Mouse (Mus musculus) stomach, embryonic 16.5 days (tissue): ENCODE results near the gene Npr1. TPM values are rescaled to one million over a fixed set of nuclear protein-coding genes. Genes with fewer than 3 reads are reported as not detected.

Source experiments
- ATAC-seq: fragments of 200-750 bp; cut with Nextera tagmentation; 2 replicates; pipeline ENCODE4 v1.8.0; 2017; ENCODE audit warnings: moderate number of reproducible peaks, moderate TSS enrichment; ENCODE audit not compliant: insufficient read depth, low FRiP score
- H3K27ac ChIP-seq: fragments of 300-500 bp; sonication (generic); 2 replicates; pipeline ENCODE4 v1.5.1; 2014; ENCODE audit warnings: low read length
- H3K27me3 ChIP-seq: fragments of 300-500 bp; sonication (generic); 2 replicates; pipeline ENCODE4 v1.6.1; 2014; ENCODE audit warnings: low read length, control low read depth, mixed read lengths; ENCODE audit not compliant: control insufficient read depth, insufficient read depth
- H3K36me3 ChIP-seq: fragments of 300-500 bp; sonication (generic); 2 replicates; pipeline ENCODE4 v1.6.1; 2014; ENCODE audit warnings: low read length; ENCODE audit not compliant: control insufficient read depth, insufficient read depth
- H3K4me1 ChIP-seq: fragments of 300-500 bp; sonication (generic); 2 replicates; pipeline ENCODE4 v1.6.1; 2014; ENCODE audit warnings: low read length, control low read depth, mixed read lengths; ENCODE audit not compliant: control insufficient read depth, insufficient read depth
- H3K4me2 ChIP-seq: fragments of 300-500 bp; sonication (generic); 2 replicates; pipeline ENCODE4 v1.6.1; 2014; ENCODE audit warnings: low read depth, low read length, mixed read lengths
- H3K4me3 ChIP-seq: fragments of 300-500 bp; sonication (generic); replicated peaks from 2 replicates; pipeline ENCODE4 v1.5.1; 2014; ENCODE audit warnings: mild to moderate bottlenecking, low read length
- H3K9ac ChIP-seq: fragments of 300-500 bp; sonication (generic); 2 replicates; pipeline ENCODE4 v1.6.1; 2014; ENCODE audit warnings: low read length
- H3K9me3 ChIP-seq: fragments of 300-500 bp; sonication (generic); replicated peaks from 2 replicates; pipeline ENCODE4 v1.6.1; 2016; ENCODE audit warnings: low read length, control low read depth; ENCODE audit not compliant: control insufficient read depth
- WGBS: fragments of 180-500 bp; shearing (Covaris S2); extraction: QIAGEN DNeasy Blood & Tissue Kit; methylation state at CpG from one replicate; pipeline ENCODE4 v1.1.7; 2014; 5-methylcytosine and 5-hydroxymethylcytosine counted together
- polyA plus RNA-seq: library from polyadenylated mRNA; unstranded; fragments of >200 nt; fragmentation: Nextera tagmentation; extraction: Ambion mirVana; gene quantifications from 2 replicates; pipeline ENCODE4 v1.2.1, GENCODE M21; 2015

The Npr1 gene
- polyA plus RNA-seq, 1 experiment from 2014 or later, result 5.9 TPM

DNA sequence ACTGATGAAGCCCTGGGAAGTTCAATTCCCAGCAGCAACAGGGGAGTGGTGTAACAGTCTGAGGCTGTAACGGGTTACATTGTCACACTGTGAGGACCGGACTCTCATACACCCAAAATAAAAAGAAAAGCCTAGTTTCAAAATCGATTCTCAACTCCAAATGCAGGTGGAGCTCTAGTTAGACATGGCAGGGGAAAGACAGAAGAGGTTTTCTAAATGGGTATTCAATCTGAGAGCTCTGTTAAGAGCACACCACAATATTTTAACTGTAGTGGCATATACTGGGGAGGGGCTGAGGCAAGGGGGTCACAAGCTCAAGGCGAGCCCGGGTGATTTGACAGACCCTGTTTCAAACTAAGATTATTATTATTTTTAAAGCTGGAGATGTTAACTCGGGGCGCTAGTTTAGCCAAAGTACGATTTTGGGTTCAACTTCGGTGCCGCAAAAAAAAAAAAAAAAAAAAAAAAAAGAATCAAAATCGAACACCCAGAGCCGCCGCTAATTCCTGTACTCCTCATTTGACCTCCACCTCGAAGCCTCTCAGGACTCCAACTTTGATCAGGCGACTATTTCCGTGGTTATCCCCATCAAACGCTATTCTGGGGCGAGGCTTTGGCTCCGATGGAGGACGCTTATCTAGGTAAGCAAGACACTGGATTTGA, 42.8 kb upstream of the Npr1 start:
- ATAC-seq, result no peak

DNA sequence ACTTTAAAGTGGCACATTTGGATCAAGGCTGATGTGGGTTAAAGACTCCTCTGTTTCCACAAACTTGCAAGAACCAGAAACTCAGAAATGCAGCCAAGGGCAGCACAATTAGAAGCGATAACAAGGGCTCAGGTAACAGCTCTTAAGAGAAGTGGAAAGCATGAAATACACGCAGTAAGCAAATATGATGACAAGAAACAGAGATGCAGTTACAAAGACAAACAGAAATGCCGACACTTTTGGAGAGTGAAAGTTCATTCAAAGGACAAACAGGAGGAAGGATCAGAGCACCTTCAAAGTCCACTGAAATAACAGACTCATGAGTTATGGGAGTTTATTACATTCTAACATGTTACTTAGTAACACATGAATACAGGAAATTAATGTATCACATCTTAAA, 40.7 kb upstream of the Npr1 start:
- Histone ChIP-seq H3K4me3 (no peak overlapping the region), H3K4me1 (peaks cover 16% of the 10 kb centered on the region), H3K4me2 (no peak overlapping the region), H3K27me3 (no peaks in the 10 kb centered on the region), H3K9ac (no peak overlapping the region), H3K27ac (no peak overlapping the region), H3K36me3 (peaks cover 18% of the 10 kb centered on the region; the same call in 1 of the 2 replicates), H3K9me3 (no peaks in the 10 kb centered on the region)
- WGBS, result 58% methylated on average over 3 of the region's 3 CpGs
- no peak for ATAC-seq

More for the DNA sequence above, 42.8 kb upstream of the Npr1 start:
- Histone ChIP-seq H3K27me3 (0 out of 2 replicates have a peak, but pooled peaks cover 3% of the 10 kb centered on the region), H3K36me3 (peaks cover 15% of the 10 kb centered on the region; the same call in 1 of the 2 replicates), H3K27ac (peak overlapping the region; percentile 96), H3K4me3 (peak overlapping the region; percentile 97), H3K9ac (peak overlapping the region; percentile 100), H3K4me1 (peaks cover 16% of the 10 kb centered on the region), H3K9me3 (no peaks in the 10 kb centered on the region), H3K4me2 (peak overlapping the region; percentile 72)
- WGBS, result 2% methylated on average over 20 of the region's 20 CpGs

DNA sequence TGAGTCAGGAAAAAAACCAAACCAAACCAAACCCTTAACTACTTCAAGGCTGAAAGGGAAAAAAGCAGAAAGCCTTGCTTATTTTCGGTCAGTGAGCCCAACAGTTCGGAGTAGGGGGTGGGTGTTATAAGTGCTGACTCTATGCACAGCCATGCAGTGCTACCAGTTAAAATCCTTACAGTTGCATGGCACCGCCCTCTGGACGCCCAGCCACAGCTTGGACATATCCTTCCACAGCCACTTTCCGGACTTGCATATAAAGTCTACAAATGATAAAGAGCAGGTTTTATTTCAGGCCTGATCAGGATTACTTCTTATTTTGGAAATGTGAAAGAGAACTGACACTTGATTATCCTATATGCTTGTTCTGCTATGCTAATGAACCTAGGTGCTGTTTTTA, 39.5 kb upstream of the Npr1 start:
- Histone ChIP-seq H3K4me2 (no peak overlapping the region), H3K4me3 (no peak overlapping the region), H3K36me3 (peaks cover 19% of the 10 kb centered on the region; the same call in 1 of the 2 replicates), H3K27ac (no peak overlapping the region), H3K4me1 (peaks cover 16% of the 10 kb centered on the region), H3K9me3 (no peaks in the 10 kb centered on the region), H3K9ac (no peak overlapping the region), H3K27me3 (no peaks in the 10 kb centered on the region)
- no peak for ATAC-seq
- WGBS, result 89% methylated on average over 5 of the region's 5 CpGs

DNA sequence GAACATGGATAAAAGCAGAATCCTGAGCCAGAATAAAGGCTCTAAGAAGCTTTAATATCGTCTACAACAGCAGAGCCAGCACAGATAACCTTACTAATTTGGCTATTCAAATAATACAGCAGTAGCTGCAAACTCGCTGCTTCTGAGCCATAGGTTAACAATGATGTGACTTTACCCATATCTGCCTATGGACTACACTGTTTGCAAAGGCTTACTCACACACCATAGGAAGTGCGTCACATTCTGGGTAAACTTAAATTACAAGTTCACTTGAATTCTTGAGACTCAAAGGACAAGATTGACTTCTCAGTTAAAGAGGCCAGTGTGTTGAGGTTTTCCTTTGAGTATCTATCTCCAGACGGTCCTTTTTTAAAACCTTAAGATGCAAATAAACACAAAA, 37.8 kb upstream of the Npr1 start:
- peaks cover 16% of the 10 kb centered on the region for H3K4me1 ChIP-seq
- 64% methylated on average over 4 of the region's 4 CpGs for WGBS
- H3K27me3 ChIP-seq, result no peaks in the 10 kb centered on the region
- H3K4me3 ChIP-seq, result no peak overlapping the region
- peak overlapping the region; percentile 13; the same call in 1 of the 2 replicates for H3K27ac ChIP-seq
- no peak overlapping the region for H3K4me2 ChIP-seq
- H3K9me3 ChIP-seq, result no peaks in the 10 kb centered on the region
- H3K9ac ChIP-seq, result no peak overlapping the region
- peak; percentile 80; the same call in 1 of the 2 replicates for ATAC-seq
- H3K36me3 ChIP-seq, result peaks cover 25% of the 10 kb centered on the region

DNA sequence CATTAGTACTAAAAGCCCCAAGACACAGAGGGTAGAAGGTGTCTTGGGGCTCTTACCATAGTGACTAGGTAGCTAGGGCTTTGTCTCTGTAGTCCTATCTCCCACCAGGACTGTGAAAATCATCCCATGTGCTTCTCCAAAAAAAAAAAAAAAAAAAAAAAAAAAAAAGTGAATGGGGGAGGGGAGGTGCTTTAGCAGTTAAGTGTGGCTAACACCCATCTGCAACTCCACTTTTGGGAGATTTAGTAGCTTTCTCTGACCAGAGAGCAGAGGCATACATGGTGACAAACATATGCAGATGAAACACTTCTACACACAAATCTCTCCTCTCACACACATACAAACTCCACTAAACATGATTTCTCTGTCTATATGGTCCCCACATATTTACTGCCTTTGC, 31.9 kb upstream of the Npr1 start:
- H3K27ac ChIP-seq, result no peak overlapping the region
- H3K36me3 ChIP-seq, result peaks cover 23% of the 10 kb centered on the region
- no peaks in the 10 kb centered on the region for H3K9me3 ChIP-seq
- ATAC-seq, result no peak
- H3K9ac ChIP-seq, result no peak overlapping the region
- H3K4me2 ChIP-seq, result no peak overlapping the region
- no peak overlapping the region for H3K4me3 ChIP-seq
- H3K4me1 ChIP-seq, result no peaks in the 10 kb centered on the region
- H3K27me3 ChIP-seq, result no peaks in the 10 kb centered on the region

DNA sequence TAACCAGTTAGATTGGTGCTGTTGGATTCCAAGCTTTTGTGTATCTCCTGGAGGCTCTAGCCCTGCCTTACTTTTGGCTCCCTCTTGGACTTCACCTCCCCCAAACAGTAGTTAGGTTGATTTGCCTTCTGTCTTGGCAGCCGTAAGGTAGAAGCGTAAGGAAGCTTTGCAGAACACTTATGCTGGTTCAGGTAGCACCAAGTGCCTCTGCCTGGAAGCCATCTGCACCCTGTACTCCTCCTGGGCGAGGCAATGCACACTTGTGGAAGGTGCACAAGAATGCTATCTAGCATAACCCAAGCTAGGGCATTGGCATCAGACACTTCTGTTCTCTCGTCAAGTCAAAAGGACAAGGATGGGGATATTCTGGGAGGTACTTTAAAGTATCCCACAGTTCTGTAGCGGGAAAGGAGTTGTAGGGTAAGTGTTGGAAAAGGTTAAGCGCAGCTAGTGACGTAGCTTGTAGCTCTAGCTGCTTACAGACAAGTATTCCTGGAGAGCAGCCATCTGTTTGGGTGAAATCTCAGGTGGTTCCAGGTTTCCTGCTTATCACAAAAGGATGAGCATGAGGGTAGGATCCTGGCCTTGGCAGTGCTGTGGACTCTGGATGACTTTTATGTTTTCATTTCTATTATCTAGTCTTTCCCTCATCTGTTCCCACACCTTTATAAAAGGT, 30.3 kb upstream of the Npr1 start:
- H3K27ac ChIP-seq, result 0 out of 2 replicates have a peak overlapping the region, but pooled peaks have one; percentile 2
- ATAC-seq, result no peak

DNA sequence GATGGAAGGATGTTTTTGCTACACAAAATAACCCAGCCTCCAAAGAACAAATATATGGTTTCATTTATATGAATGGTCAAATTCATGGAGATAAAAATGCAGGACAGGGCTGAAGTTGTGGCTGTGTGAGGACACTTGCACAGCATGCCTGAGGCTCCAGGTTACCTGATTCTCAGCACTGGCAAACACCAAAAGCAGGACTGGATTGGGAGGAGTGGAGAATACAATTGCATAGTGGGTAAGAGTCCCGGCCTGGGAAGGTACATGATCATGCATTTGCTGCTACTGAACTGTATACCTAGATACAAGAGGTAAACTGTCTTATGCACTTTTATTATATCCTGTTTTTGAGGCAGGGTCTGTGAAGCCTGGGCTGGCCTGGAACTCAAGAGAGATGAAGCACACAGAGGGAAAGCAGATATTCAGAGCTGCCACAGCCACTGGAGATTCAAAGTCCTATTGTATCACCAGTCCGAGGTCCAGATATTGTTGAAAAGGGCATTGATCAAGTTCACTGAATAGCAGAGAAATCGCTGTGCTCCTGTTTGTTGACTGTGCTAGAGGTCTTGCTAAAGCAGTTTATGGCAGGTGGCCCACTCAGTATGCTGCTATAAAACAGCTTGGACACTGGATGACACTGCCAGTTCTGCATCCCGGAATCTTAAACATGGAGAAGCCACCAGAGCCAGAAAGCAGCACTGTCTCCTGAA, 28.3 kb upstream of the Npr1 start:
- no peak overlapping the region for H3K9ac ChIP-seq
- no peak overlapping the region for H3K4me2 ChIP-seq
- peaks cover 17% of the 10 kb centered on the region for H3K36me3 ChIP-seq
- H3K9me3 ChIP-seq, result no peaks in the 10 kb centered on the region
- no peak overlapping the region for H3K27ac ChIP-seq
- H3K27me3 ChIP-seq, result no peaks in the 10 kb centered on the region
- ATAC-seq, result no peak
- H3K4me3 ChIP-seq, result no peak overlapping the region
- peaks cover 8% of the 10 kb centered on the region for H3K4me1 ChIP-seq
- 46% methylated on average over 4 of the region's 4 CpGs for WGBS

More for the DNA sequence above, 30.3 kb upstream of the Npr1 start:
- no peaks in the 10 kb centered on the region for H3K4me1 ChIP-seq
- H3K4me3 ChIP-seq, result no peak overlapping the region
- H3K4me2 ChIP-seq, result no peak overlapping the region
- 85% methylated on average over 7 of the region's 7 CpGs for WGBS
- H3K27me3 ChIP-seq, result no peaks in the 10 kb centered on the region
- peaks cover 19% of the 10 kb centered on the region for H3K36me3 ChIP-seq
- no peak overlapping the region for H3K9ac ChIP-seq
- no peaks in the 10 kb centered on the region for H3K9me3 ChIP-seq

DNA sequence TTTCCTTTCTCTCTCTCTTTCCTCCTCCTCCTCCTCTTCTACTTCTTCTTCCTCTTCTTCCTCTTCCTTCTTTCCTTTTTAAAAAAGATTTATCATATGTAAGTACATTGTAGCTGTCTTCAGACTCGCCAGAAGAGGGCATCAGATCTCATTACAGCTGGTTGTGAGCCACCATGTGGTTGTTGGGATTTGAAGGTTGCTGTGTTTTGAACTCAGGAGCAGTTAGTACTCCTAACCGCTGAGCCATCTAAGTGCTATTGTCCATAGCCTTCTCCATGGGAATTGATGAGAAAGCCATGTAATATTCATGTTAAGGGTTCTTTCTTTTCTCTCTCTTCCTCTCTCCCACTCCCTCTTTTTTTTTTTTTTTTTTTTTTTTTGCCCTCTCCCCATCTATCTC, 25.7 kb upstream of the Npr1 start:
- Histone ChIP-seq H3K9me3 (no peaks in the 10 kb centered on the region), H3K4me1 (peaks cover 8% of the 10 kb centered on the region), H3K4me3 (no peak overlapping the region), H3K27me3 (no peaks in the 10 kb centered on the region), H3K27ac (no peak overlapping the region), H3K36me3 (peaks cover 11% of the 10 kb centered on the region), H3K9ac (no peak overlapping the region), H3K4me2 (no peak overlapping the region)
- ATAC-seq, result no peak
- 34% methylated on average over 2 of the region's 2 CpGs for WGBS

DNA sequence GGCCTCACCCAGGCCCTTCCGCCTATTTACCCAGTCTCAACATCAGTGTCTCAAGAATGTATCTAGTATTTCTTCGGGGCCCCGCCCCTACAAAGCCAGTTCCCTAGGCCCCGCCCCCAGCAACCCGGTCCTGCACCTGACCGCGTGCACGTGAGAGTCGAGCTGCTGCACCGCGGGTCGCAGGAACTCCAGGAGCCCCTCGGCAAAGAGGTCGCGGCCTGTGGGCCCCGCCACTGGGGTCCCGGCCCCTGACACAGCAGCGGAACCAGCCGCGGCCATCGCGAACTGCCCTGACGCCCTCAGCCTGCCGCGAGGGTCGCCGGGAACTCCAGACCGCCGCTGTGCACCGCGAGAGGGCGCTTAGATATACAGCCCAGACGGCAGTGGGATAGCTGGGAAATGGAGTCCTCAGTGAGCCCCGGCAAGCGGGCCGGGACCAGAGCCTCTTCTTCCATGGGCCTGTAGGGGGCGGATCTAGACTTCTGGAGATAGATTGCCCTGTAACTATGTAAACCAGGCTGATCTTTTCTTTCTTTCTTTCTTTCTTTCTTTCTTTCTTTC, 25.1 kb upstream of the Npr1 start, which contains the start of gene Snapin:
Snapin (minus strand) TSS at position 338 of the 561 bp plus-strand sequence.
- under 1% methylated on average over 37 of the region's 37 CpGs for WGBS

More for the DNA sequence above, 25.1 kb upstream of the Npr1 start, which contains the start of gene Snapin:
- no peaks in the 10 kb centered on the region for H3K27me3 ChIP-seq
- peak within 1 kb of the TSS; percentile 80 for H3K4me2 ChIP-seq
- peaks cover 11% of the 10 kb centered on the region for H3K36me3 ChIP-seq
- H3K9me3 ChIP-seq, result no peaks in the 10 kb centered on the region
- peaks cover 8% of the 10 kb centered on the region for H3K4me1 ChIP-seq
- peak; percentile 98 for ATAC-seq
- H3K27ac ChIP-seq, result peak within 1 kb of the TSS; percentile 84
- peak within 1 kb of the TSS; percentile 88 for H3K4me3 ChIP-seq
- peak within 1 kb of the TSS; percentile 86 for H3K9ac ChIP-seq
